Mouse (Mus musculus): Measurements from ENCODE around the gene Sgpp2. TPM values are rescaled to one million over a fixed set of nuclear protein-coding genes. Genes with fewer than 3 reads are reported as not detected.

Sgpp2 gene
- not detected in 2 replicates for polyA plus RNA-seq (2012)

DNA sequence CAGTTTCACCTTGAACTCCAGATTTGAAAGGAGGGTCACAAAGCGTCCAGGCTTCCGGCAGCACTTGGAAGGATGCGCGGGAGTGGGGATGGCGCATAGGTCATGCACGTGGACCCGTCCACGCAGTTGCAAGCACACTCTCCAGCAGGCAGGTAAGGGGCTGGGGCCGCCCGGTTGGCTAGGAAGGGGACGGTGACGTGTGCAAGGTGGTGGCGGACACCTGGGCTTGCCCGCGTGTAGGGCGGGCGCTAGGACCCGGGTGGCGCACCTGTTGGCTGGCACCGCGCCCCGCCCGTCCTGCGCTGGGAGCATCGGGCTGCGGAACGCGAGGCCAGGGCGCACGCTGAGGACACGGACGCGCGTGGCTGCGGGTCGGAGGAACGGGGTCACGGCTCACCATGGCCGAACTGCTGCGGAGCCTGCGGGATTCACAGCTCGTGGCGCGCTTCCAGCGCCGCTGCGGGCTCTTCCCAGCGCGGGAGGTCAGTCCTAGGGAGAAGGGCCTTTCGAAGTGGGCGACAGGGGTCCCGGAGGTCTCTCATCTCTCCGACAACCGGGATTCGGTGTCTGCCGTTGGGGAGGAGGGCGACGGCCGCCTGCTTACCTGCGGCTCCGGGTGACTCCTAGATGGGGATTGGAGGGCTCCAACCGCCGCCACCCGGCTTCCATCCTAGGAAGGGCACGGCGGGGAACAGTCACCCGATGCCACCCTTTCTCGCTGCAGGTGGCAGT lies at the start of gene Sgpp2:
TSS of gene Sgpp2 (plus strand) at position 325 of the 732 bp plus-strand sequence.
- TF ChIP-seq GATA1 (IDR thresholded peaks at IDR 0.05; ENCODE audit: low read length) = no peak

- no peak for TF ChIP-seq GATA1 (IDR thresholded peaks at IDR 0.05; ENCODE audit: low read length)
Observed at GRCm38 (mm10) chr1:78267519-78267918, 42.6 kb upstream of the Sgpp2 start.

- TF ChIP-seq GATA1 (IDR thresholded peaks at IDR 0.05; ENCODE audit: low read length) = no peak
Observed at GRCm38 (mm10) chr1:78272915-78273314, 37.2 kb upstream of the Sgpp2 start.

- TF ChIP-seq GATA1 (IDR thresholded peaks at IDR 0.05; ENCODE audit: low read length) = no peak
Observed at GRCm38 (mm10) chr1:78279128-78279527, 31.0 kb upstream of the Sgpp2 start.

DNA sequence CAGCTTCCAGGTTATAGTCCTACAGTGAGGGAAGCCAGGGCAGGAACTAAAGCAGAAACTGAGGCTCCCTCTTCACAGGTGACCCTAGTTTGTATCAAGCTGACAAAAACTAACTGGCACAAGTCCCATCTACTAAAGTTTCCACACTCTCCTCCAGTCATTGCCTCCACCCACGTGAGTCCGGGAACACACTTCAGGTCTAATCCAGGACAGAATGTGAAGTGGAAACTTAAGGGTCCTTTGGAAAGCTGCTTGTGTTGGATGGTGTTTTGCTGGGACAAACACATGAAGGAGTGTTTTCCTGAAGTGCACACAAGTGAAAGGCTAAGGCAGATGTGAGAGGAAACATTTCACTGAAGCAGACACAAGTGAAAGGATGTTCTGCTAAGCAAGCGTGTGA lies 17.7 kb upstream of the Sgpp2 start:
- TF ChIP-seq GATA1 (IDR thresholded peaks at IDR 0.05; ENCODE audit: low read length) = no peak

DNA sequence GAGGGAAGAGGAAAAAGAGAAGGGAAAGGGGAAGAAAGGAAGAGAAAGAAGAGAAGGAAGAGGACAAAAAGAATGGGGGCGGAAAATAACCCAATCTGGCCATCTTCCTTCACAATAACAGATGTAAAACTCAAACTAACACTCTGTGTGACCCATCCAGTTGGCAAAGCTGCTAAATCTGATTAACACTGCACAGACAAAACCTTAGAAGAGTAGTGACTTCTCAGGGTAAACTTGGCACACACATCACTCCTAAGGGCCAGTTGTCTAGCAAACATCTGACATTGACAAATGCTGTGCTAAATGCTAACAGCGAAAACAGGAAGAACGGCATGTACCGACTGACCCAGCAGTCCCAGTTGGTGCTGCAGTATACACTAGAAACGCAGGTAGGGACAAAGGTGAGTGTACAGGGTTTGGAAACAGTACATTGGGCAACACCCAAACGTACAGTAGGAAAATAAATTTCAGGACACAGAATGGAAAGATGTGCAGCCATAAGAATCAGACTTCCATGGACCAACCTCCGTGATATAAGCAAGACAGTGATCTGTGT lies 10.4 kb upstream of the Sgpp2 start:
- no peak for TF ChIP-seq GATA1 (IDR thresholded peaks at IDR 0.05; ENCODE audit: low read length)

DNA sequence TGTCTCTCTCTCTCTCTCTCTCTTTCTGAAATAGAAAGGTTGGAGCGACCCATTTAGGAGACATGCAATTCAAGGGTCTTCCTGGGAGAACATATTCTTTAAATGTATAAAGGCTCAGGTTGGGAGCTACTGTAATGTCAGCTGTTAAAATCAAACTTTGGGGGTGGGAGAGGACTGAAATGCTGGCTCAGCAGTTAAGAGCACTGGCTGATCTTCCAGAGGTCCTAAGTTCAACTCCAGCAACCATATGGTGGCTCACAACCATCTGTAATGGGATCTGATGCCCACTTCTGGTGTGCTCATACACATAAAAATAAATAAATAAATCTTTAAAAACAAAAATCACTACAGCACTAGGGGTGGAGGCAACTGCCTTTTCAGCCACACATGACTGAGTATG lies 1.5 kb upstream of the Sgpp2 start:
- TF ChIP-seq GATA1 (IDR thresholded peaks at IDR 0.05; ENCODE audit: low read length) = no peak

- TF ChIP-seq GATA1 (IDR thresholded peaks at IDR 0.05; ENCODE audit: low read length) = no peak
Observed at GRCm38 (mm10) chr1:78309280-78309679, 865 bp upstream of the Sgpp2 start.

- TF ChIP-seq GATA1 (IDR thresholded peaks at IDR 0.05; ENCODE audit: low read length) = no peak
Observed at GRCm38 (mm10) chr1:78310861-78311341, 756 bp downstream of the Sgpp2 start.

- TF ChIP-seq GATA1 (IDR thresholded peaks at IDR 0.05; ENCODE audit: low read length) = no peak
Observed at GRCm38 (mm10) chr1:78311482-78311881, 1.3 kb downstream of the Sgpp2 start.

- TF ChIP-seq GATA1 (IDR thresholded peaks at IDR 0.05; ENCODE audit: low read length) = no peak
Observed at GRCm38 (mm10) chr1:78312917-78313316, 2.8 kb downstream of the Sgpp2 start.

DNA sequence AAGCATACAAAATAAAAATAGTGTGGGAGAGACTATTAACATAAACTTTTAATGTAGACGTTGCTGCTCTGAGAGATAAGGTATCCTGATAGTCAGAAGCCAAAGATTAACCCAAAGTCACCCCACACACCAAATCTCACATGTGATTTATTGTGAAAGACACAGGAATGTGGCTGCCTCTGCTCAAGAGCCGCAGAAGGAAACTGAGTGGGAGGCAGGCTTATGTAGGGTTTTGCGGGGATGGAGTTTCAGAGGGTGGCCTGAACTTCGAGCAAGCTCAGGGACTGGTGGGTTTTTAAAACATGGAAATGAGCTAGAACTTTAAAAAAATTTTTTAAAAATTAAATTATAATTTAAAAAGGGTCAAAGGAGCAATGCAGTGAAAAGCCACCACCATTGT lies 3.8 kb downstream of the Sgpp2 start:
- TF ChIP-seq GATA1 (IDR thresholded peaks at IDR 0.05; ENCODE audit: low read length) = no peak

- TF ChIP-seq GATA1 (IDR thresholded peaks at IDR 0.05; ENCODE audit: low read length) = no peak
Observed at GRCm38 (mm10) chr1:78318089-78318760, 8.1 kb downstream of the Sgpp2 start.

GRCm38 (mm10) chr1:78320291-78320690 lies 10.1 kb downstream of the Sgpp2 start:
- no peak for TF ChIP-seq GATA1 (IDR thresholded peaks at IDR 0.05; ENCODE audit: low read length)

DNA sequence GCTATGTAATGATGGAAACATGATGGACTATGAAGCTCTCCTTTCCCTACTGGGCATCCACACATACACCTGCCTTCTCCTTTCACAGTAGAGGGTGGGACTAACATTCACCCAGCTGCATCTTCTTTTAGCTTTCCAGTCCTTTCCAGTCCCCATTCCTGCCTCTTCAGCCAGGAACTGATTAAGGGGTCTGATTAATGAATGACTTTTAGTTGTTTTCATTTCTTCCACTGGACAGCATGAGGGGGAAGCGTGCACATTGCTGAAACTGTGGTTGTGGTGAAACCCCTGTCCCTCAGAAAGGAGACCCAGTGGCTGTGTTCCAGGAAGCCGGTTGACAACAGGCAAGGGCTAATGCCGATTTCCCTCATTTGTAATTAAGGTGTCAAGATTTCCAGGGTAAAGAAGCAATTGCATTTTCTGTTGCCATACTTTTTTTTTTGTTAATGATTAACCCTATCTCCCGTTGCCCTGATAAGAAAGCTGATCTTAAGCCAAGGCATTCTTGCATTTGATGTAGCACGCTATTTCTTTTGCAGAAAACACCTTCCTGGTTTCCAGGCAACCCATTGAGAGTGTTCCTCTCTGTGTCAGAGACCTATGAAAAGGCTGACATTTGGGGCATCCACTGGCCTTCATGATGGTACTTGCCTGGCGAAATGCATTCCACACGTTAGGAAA lies 12.1 kb downstream of the Sgpp2 start:
- no peak for TF ChIP-seq GATA1 (IDR thresholded peaks at IDR 0.05; ENCODE audit: low read length)

GRCm38 (mm10) chr1:78322844-78323243 lies 12.7 kb downstream of the Sgpp2 start:
- no peak for TF ChIP-seq GATA1 (IDR thresholded peaks at IDR 0.05; ENCODE audit: low read length)

Data from G1E-ER4 (cell line).